Mouse (Mus musculus) kidney, postnatal 25 days (tissue): ENCODE data around the gene Flt3l.
"Not testable (repeated sequence)": the region's sequence is repeated elsewhere in the genome, so short reads cannot be mapped to it uniquely, and the experiment has no call there.

ENCODE experiments used
- DNase-seq, 2 experiments: peaks; one replicate each; pipeline ENCODE4 v3.0.0; 2021; ENCODE audit warnings: mixed read lengths in 2 of 2

Flt3l gene

GRCm38 (mm10) chr7:45141319-45141718 is 5.1 kb upstream of the Flt3l start:
- no peak for DNase-seq

DNA sequence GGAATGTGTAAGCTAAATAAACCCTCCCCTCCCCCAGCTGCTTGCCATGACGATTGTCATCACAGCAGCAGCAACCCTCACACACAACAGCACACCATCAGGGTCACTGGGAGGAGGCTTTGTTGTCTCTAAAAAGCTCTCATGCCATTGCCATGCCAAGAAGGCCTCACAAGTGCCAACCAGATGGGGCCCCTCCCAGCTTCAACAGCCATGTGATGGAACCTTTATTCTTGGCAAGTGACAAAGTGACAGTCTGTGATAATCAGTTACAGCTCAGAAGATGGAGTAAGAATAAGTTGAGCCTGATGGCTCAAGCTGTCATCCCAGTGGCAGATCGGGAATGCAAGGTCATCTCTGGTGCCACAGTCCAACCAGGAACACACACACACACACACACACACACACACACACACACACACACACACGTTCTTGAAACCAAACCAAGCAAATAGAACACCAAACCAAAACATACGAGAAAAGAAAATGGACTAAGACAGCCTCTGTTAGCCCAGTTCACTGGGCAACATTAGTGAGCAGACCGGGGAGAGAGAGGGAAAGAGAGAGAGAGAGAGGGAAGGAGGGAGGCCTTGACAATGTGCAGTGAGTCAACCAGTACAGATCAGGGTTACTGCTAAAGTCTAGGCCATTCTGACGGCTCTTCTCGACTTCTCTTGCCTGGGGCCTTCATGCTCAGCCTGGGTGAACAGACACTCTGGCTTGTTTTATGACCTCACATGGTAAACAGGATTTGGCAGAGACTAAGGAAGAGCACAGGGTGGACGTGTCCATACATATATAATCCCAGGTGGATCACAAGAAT is 3.9 kb upstream of the Flt3l start:
- no peak for DNase-seq

- no peak for DNase-seq
Observed at GRCm38 (mm10) chr7:45138403-45138802, 2.2 kb upstream of the Flt3l start.

GRCm38 (mm10) chr7:45137171-45138006 is 1.2 kb upstream of the Flt3l start:
- no peak for DNase-seq

- DNase-seq = no peak
Observed at GRCm38 (mm10) chr7:45135370-45135769, 862 bp downstream of the Flt3l start.

GRCm38 (mm10) chr7:45134544-45135026 is 1.6 kb downstream of the Flt3l start:
- peak; percentile 45 to 61 for DNase-seq

DNA sequence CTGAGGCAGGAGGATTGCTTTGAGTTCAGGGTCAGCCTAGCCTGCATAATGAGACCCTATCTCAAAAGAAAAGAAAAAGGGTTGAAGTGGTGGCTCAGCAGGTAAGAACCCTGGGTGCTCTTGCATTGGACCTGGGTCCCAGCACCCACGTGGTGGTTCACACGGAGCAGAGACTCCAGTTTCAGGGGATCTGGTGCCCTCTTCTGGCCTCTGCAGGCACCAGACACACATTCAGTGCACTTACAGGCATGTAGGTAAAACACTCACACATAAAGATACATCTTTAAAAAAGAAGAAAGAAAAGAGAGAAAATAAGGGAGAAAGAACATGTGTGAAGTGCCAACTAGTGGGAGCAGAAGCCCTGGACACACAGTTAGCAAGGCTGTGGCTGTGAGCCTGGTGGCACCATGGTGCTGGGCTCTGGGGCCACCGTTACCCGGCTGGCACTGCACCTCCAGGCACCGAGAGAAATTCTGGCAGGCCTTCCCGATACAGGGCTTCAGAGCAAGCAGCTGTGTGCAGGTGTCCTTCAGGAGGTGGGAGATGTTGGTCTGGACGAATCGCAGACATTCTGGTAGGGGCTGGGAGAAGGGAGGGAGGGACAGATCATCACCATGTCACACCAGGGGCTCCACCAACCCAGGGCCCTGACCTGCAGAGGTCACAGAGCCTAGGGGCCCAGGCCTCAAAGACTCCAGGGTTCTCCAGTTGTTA is 2.6 kb downstream of the Flt3l start:
- no peak for DNase-seq

DNA sequence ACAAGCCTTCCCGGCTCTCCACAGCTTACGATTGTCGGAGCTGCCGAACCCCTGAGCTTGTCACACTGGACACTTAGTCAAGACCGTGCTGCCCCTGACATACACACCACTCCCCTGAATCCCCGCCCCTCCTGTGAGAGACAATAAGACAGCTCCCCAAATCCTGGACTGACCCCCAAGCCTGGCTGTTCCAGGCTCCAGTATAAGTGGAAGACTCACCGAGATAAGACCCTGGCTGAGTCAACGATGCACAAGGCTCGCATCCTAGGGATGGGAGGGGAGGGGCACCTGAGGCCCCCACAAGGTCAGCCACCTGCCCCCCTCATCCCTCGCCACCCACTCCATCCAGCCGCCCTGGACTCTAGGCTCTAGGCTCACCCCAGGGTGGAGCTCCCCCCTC is 4.4 kb downstream of the Flt3l start:
- DNase-seq = no peak

- DNase-seq = no peak
Observed at GRCm38 (mm10) chr7:45129776-45130512, 6.3 kb downstream of the Flt3l start.

- peak; percentile 69 to 77 for DNase-seq
Observed at GRCm38 (mm10) chr7:45129318-45129717, 6.9 kb downstream of the Flt3l start.

DNA sequence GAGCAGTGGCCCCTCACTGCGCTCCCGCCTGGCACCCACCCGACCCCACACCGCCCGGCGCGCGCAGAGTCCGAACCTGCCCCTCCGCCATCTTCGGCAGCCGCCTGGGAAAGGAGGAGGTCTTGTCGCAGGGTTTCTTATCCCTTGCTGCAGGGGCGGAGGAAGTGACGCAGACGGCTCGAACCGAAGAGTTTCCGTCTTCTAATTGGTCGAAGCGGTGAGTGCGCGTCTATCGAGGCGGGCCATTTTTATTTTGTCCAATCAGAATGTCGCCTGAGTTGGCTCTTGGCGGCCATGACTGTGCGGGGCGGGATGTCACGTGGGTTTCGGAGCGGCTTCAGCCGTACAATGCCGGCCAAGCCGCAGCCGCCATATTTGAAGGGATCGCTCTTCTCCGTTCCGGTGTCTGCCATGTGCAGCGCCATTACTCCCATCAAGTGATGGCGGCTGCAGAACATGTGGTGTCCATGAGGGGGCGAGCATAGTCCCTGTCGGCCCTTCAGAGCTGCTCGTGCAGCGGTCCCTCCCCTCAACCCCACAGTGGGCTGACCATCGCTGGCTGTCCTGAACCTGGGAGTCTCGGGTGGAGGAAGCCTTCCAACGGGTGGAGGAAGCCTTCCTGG is 7.5 kb downstream of the Flt3l start, which contains the start of gene Rpl13a:
TSS of gene Rpl13a (minus strand) at position 138 of the 623 bp plus-strand sequence.
- peak; percentile 98 to 99 for DNase-seq

- no peak for DNase-seq
Observed at GRCm38 (mm10) chr7:45127700-45128224, 8.5 kb downstream of the Flt3l start.

DNA sequence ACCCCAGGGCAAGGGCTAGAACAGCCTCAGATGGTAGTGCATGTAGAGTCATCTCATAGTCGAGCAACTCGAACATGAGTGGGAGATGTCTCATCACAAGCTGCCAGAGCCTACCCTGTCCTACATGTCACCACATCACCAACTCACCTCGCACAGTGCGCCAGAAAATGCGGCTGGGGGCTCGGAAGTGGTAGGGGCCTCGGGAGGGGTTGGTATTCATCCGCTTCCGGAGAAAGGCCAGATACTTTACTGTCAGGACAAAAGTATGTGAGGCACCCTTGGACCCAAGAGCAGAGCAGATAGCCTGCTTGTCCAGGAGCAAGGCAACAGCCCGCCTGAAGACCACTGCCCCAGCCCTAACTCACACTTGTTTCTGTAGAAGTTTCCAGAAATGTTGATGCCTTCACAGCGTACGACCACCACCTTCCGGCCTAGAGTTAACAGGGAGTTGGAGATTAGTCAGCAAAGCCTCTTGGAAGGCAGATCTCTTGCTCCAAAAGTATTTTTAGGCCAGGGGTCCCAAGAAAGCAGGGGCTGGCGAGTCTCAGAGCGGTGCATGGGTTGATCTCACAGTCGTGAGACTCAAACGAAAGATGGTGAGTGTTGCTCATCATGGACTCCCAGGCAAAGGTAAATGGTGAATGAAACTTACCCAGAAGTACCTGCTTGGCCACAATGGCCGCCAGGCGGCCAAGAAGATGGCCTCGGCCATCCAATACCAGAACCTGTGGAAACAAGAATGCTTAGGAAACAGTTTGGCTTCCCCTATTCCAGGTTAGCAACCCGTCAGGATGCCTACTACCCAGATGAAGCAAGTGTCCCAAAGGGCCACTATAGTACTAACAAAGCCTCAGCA is 9.2 kb downstream of the Flt3l start:
- DNase-seq = no peak

GRCm38 (mm10) chr7:45126147-45126843 is 9.9 kb downstream of the Flt3l start:
- DNase-seq = no peak

DNA sequence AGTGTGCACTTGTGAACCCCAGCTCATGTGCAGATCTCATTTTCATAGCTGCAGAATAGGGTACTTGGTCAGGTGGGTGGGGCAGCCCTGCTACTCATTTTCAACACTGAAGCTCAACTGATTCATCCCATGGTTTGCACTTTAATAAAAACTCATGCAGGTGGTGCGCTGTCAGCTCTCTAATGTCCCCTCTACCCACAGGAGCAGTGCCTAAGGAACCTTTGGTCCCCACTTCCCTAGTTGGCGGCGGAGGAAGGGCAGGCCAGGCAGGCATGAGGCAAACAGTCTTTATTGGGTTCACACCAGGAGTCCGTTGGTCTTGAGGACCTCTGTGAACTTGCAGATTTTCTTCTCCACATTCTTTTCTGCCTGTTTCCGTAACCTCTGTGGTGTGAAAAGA is 10.6 kb downstream of the Flt3l start:
- not testable (repeated sequence) for DNase-seq

GRCm38 (mm10) chr7:45125144-45125600 is 11.1 kb downstream of the Flt3l start:
- DNase-seq = no peak

DNA sequence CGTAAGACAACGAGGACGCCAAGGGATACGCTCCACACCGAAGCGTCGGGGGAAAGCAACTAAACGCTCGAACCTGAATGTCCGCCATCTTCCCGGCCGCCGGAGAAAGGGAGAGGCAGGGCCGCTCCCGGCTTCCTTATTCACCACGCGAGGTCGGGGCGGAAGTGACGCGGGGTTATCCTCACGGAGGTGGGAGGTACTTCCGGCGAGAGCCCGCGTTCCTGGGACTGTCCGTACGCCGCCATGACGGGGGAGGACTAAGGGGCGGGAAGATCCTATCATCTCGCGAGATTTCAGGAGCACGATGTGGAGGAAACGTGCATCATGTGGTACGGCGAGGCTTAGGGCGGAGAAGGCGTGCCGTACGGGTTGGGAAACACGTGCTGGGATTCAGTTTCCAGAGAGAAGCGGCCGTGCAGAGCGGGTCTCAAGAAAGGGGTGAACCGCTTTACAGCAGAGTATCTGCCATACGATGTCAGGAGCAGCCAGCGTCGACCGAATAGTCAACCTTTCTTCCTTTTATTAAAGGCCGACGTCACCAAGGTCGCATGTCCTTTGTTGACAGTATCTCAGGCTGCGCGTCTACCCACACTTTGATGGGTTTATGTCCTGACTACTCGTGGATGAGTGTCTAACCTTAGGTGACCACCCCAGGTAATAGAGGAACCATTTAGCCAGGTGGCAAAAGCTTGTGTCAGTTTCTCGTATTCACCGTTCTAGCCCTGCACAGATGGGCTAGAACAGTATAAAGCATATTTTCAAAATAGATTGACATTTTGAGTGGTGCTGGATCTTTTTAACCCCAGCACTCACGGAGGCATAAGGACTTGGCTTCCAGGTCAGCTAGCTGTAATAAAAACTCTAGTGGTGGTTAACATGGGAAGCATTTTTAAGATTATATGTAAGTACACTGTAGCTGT is 11.7 kb downstream of the Flt3l start, which contains the start of gene Rps11:
TSS of gene Rps11 (minus strand) at position 216 of the 920 bp plus-strand sequence.
- peak; percentile 99 to 100 for DNase-seq

DNA sequence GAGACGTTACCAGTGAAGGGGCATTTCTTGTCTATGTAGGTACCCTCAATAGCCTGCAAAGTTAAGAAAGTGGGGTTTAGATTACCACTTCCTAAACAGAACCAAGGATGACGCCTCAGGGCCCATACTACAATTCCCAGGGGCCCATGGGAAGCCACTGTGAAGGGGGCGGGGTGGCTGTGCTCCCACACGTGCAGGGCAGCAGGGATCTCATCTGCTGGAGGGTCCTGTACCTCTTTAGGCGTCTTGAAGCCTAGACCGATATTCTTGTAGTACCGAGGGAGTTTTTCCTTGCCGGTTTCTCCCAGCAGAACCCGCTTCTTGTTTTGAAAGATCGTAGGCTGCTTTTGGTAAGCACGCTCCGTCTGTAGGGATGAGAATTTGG is 13.1 kb downstream of the Flt3l start:
- DNase-seq = peak in 1 of 2 experiments; percentile 46
